Mouse (Mus musculus): ENCODE data around the gene Tubb4b.

- TF ChIP-seq CTCF (IDR thresholded peaks at IDR 0.05; ENCODE audit: control insufficient read depth, insufficient read depth, insufficient replicate concordance, low read depth, low read length) (no peak), POLR2A (IDR thresholded peaks at IDR 0.05; ENCODE audit: control insufficient read depth, low read depth, low read length) (no peak)
Observed at GRCm38 (mm10) chr2:25181891-25182397, 42.6 kb downstream of the Tubb4b start.

Data from testis, adult 2 months (tissue).